Mouse (Mus musculus) MEL (cell line): ENCODE results near the gene Myo3b. TPM values are rescaled to one million over a fixed set of nuclear protein-coding genes. Genes with fewer than 3 reads are reported as not detected.

Source experiments
- DNase-seq: peaks from one replicate; pipeline ENCODE4 v3.0.0; 2011; ENCODE audit warnings: low read depth, low spot score
- H3K27ac ChIP-seq: 2 replicates; pipeline ENCODE4 v1.5.1; 2012; ENCODE audit warnings: low read depth, mild to moderate bottlenecking, control low read depth, low read length, moderate library complexity; ENCODE audit not compliant: control insufficient read depth
- H3K27me3 ChIP-seq, 2 experiments: fragments of 150-350 bp in 1 of 2; sonication (generic) in 1 of 2; 2 replicates each; pipeline ENCODE4 v1.6.1; 2012; ENCODE audit warnings: low read length in 2 of 2, mild to moderate bottlenecking in 2 of 2, improper control_type of control experiment in 1 of 2, moderate library complexity in 1 of 2; ENCODE audit not compliant: insufficient read depth in 2 of 2, control insufficient read depth in 1 of 2
- H3K36me3 ChIP-seq, 2 experiments: 2 replicates each; pipeline ENCODE4 v1.6.1; 2012 to 2014; ENCODE audit warnings: low read length in 2 of 2, improper control_type of control experiment in 1 of 2, inconsistent platforms in 1 of 2, mild to moderate bottlenecking in 1 of 2; ENCODE audit not compliant: insufficient read depth in 2 of 2, control insufficient read depth in 1 of 2
- H3K4me1 ChIP-seq, 2 experiments: fragments of 150-350 bp in 1 of 2; sonication (generic) in 1 of 2; 2 replicates each; pipeline ENCODE4 v1.6.1; 2012; ENCODE audit warnings: low read length in 2 of 2, improper control_type of control experiment in 1 of 2, mild to moderate bottlenecking in 1 of 2; ENCODE audit not compliant: insufficient read depth in 2 of 2, control insufficient read depth in 1 of 2
- H3K4me3 ChIP-seq, 2 experiments: fragments of 150-350 bp in 1 of 2; sonication (generic) in 1 of 2; 2 replicates each; pipeline ENCODE4 v1.5.1; 2012; ENCODE audit warnings: low read depth in 2 of 2, low read length in 2 of 2, mild to moderate bottlenecking in 2 of 2, moderate library complexity in 2 of 2, control low read depth in 1 of 2, improper control_type of control experiment in 1 of 2; ENCODE audit not compliant: control insufficient read depth in 1 of 2, insufficient read depth in 1 of 2
- H3K79me2 ChIP-seq: 2 replicates; pipeline ENCODE4 v1.6.1; 2012; ENCODE audit warnings: mild to moderate bottlenecking, low read length, moderate library complexity; ENCODE audit not compliant: control insufficient read depth, poor library complexity, insufficient read depth
- H3K9ac ChIP-seq: 2 replicates; pipeline ENCODE4 v1.6.1; 2012; ENCODE audit warnings: low read depth, mild to moderate bottlenecking, control low read depth, low read length, moderate library complexity; ENCODE audit not compliant: control insufficient read depth, poor library complexity, severe bottlenecking
- H3K9me3 ChIP-seq: fragments of 150-350 bp; sonication (generic); replicated peaks from 2 replicates; pipeline ENCODE4 v1.6.1; 2012; ENCODE audit warnings: mild to moderate bottlenecking, low read length, improper control_type of control experiment, moderate library complexity; ENCODE audit not compliant: insufficient read depth
- BHLHE40 ChIP-seq: IDR thresholded peaks from 2 replicates; pipeline ENCODE4 v1.6.1; 2012; ENCODE audit warnings: low read depth, mild to moderate bottlenecking, inconsistent platforms, low read length, improper control_type of control experiment, borderline replicate concordance
- GATA1 ChIP-seq: IDR thresholded peaks from 2 replicates; pipeline ENCODE4 v1.6.1; 2011; ENCODE audit warnings: low read depth, low read length, improper control_type of control experiment
- KAT2A ChIP-seq: conservative IDR thresholded peaks from 2 replicates; pipeline ENCODE4 v1.6.1; 2012; ENCODE audit warnings: low read depth, low read length, improper control_type of control experiment, inconsistent platforms
- SIN3A ChIP-seq: IDR thresholded peaks from 2 replicates; pipeline ENCODE4 v1.6.1; 2012; ENCODE audit warnings: low read length, improper control_type of control experiment, inconsistent platforms
- TAL1 ChIP-seq: IDR thresholded peaks from 2 replicates; pipeline ENCODE4 v1.6.1; 2012; ENCODE audit warnings: mild to moderate bottlenecking, inconsistent platforms, low read length, moderate library complexity, mixed read lengths
- TCF12 ChIP-seq: IDR thresholded peaks from 2 replicates; pipeline ENCODE4 v1.6.1; 2014; ENCODE audit warnings: low read depth, mild to moderate bottlenecking, inconsistent platforms, low read length, improper control_type of control experiment, moderate library complexity
- UBTF ChIP-seq: IDR thresholded peaks from 2 replicates; pipeline ENCODE4 v1.6.1; 2012; ENCODE audit warnings: low read depth, mild to moderate bottlenecking, inconsistent platforms, low read length, improper control_type of control experiment, moderate library complexity, borderline replicate concordance; ENCODE audit not compliant: insufficient read depth
- ZC3H11A ChIP-seq: IDR thresholded peaks from 2 replicates; pipeline ENCODE4 v1.6.1; 2012; ENCODE audit warnings: low read depth, mild to moderate bottlenecking, inconsistent platforms, low read length, improper control_type of control experiment
- ZKSCAN1 ChIP-seq: IDR thresholded peaks from 2 replicates; pipeline ENCODE4 v1.6.1; 2012; ENCODE audit warnings: low read depth, mild to moderate bottlenecking, inconsistent platforms, low read length, improper control_type of control experiment, moderate library complexity
- polyA plus RNA-seq, 2 experiments: library from polyadenylated mRNA; stranded (reverse) in 1 of 2; unstranded in 1 of 2; fragments of >175 nt in 1 of 2; fragments of >200 nt in 1 of 2; gene quantifications; 2 replicates each; pipeline versions ENCODE4 v1.2.1 to v1.2.4; 2012; ENCODE audit warnings: low replicate concordance in 2 of 2, low read depth in 1 of 2; ENCODE audit not compliant: insufficient read length in 2 of 2, insufficient read depth in 1 of 2, missing spikeins in 1 of 2
- total RNA-seq: library from RNA; depleted of rRNA; stranded (reverse); fragments of 300-350 nt; gene quantifications from 2 replicates; pipeline ENCODE4 v1.2.3, GENCODE M21; 2012; rRNA removed

The Myo3b gene
- total and polyA plus RNA-seq, 3 experiments, result not detected

- DNase-seq, result no peak
- Histone ChIP-seq H3K4me1 (no peaks in the 10 kb centered on the region), H3K27me3 (no peaks in the 10 kb centered on the region), H3K9me3 (no peaks in the 10 kb centered on the region), H3K36me3 (no peaks in the 10 kb centered on the region)
- TF ChIP-seq UBTF, result no peak
- TF ChIP-seq KAT2A, result no peak
- no peak for TF ChIP-seq ZC3H11A
- no peak for TF ChIP-seq ZKSCAN1
- TF ChIP-seq BHLHE40, result no peak
- TF ChIP-seq TAL1, result no peak
- TF ChIP-seq, all 39 proteins: peak for 0
- H3K9ac ChIP-seq, result no peak overlapping the region
- no peak overlapping the region for H3K4me3 ChIP-seq
- no peak overlapping the region for H3K27ac ChIP-seq
- H3K79me2 ChIP-seq, result no peaks in the 10 kb centered on the region
These were observed 432.2 kb downstream of the Myo3b start for GRCm38 (mm10) chr2:70471136-70471535.

GRCm38 (mm10) chr2:70471861-70472620 is 433.1 kb downstream of the Myo3b start:
- no peaks in the 10 kb centered on the region for H3K9me3 ChIP-seq
- no peaks in the 10 kb centered on the region for H3K27me3 ChIP-seq
- no peaks in the 10 kb centered on the region for H3K79me2 ChIP-seq
- H3K36me3 ChIP-seq, result no peaks in the 10 kb centered on the region
- H3K9ac ChIP-seq, result no peak overlapping the region
- H3K27ac ChIP-seq, result no peak overlapping the region
- TF ChIP-seq GATA1 (no peak), SIN3A (no peak), TCF12 (no peak)
- TF ChIP-seq, all 39 proteins: peak for 0
- Histone ChIP-seq H3K4me1 (no peaks in the 10 kb centered on the region), H3K4me3 (no peak overlapping the region)
- DNase-seq, result no peak

Other genes with a start within 250 kb of the Myo3b start
- 0.85 and 1.1 TPM in 2 replicates for gene Ccdc173, start 249.6 kb upstream of the Myo3b start, total RNA-seq
- gene Ccdc173, start 249.6 kb upstream of the Myo3b start, polyA plus RNA-seq, result 1 to 10 TPM in 1 of 2 experiments, not detected in 1; 1.9 TPM
- 11.8 and 13.2 TPM in 2 replicates for gene Phospho2, start 249.5 kb upstream of the Myo3b start, total RNA-seq
- 10 to 100 TPM in 1 of 2 experiments, not detected in 1; 13.2 TPM for gene Phospho2, start 249.5 kb upstream of the Myo3b start, polyA plus RNA-seq
- gene Klhl23, start 217.2 kb upstream of the Myo3b start, total RNA-seq, result 24.8 and 27.6 TPM in 2 replicates
- 100 to 1,000 TPM in 1 of 2 experiments, 10 to 100 TPM in 1; 31.4 to 238 TPM for gene Klhl23, start 217.2 kb upstream of the Myo3b start, polyA plus RNA-seq
- gene Ssb, start 177.6 kb upstream of the Myo3b start, total RNA-seq, result 219 and 221 TPM in 2 replicates
- 1,000 to 10,000 TPM in 1 of 2 experiments, 100 to 1,000 TPM in 1; 357 to 1,377 TPM for gene Ssb, start 177.6 kb upstream of the Myo3b start, polyA plus RNA-seq
- 27.5 and 32.3 TPM in 2 replicates for gene Mettl5, start 153.5 kb upstream of the Myo3b start, total RNA-seq
- gene Mettl5, start 153.5 kb upstream of the Myo3b start, polyA plus RNA-seq, result 10 to 100 TPM in 1 of 2 experiments, not detected in 1; 29.2 TPM
- 10.1 and 13.5 TPM in 2 replicates for gene Ubr3, start 141.9 kb upstream of the Myo3b start, total RNA-seq
- gene Ubr3, start 141.9 kb upstream of the Myo3b start, polyA plus RNA-seq, result 100 to 1,000 TPM in 1 of 2 experiments, 10 to 100 TPM in 1; 25.3 to 188 TPM